Mouse (Mus musculus): Measurements from ENCODE around the gene Hexim2. TPM values are rescaled to one million over a fixed set of nuclear protein-coding genes. Genes with fewer than 3 reads are reported as not detected.

Hexim2 gene
- polyA plus RNA-seq, 1 experiment from 2014 or later = 8.3 TPM

DNA sequence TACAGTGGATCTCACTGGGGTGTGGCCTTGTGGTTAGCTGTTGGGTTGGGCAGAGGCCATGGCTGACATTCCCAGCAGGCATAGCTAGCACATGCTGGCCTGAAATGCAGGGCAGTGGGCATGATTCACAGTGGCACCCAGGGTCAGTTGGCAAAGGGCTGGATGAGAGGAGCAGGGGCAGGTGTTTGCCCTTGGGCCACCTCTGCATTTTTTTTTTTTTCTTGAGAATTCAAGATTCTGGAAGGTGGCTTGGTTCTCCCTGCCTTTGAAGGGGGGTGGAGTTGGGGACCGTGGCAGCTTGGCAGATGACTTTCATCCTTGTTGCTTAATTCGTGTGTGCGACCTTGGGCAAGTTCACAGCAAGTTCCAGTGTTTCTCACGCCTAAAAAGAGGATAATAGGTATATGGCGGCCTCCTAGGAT is 42.2 kb downstream of the Hexim2 start:
- Histone ChIP-seq H3K4me2 (ENCODE audit: low read depth, low read length) (no peak overlapping the region), H3K4me3 (ENCODE audit: low read depth, low read length) (no peak overlapping the region), H3K36me3 (replicated peaks; ENCODE audit: control insufficient read depth, insufficient read depth, low read depth, low read length) (no peaks in the 10 kb centered on the region), H3K27me3 (ENCODE audit: control insufficient read depth, insufficient read depth, low read length) (peaks cover 34% of the 10 kb centered on the region), H3K27ac (replicated peaks; ENCODE audit: low read depth, low read length) (no peak overlapping the region), H3K9ac (replicated peaks; ENCODE audit: low read length) (no peak overlapping the region), H3K4me1 (ENCODE audit: control insufficient read depth, insufficient read depth, low read length) (peaks cover 4% of the 10 kb centered on the region; the same call in 1 of the 2 replicates), H3K9me3 (replicated peaks; ENCODE audit: control insufficient read depth, low read length) (no peaks in the 10 kb centered on the region)
- DNase-seq (ENCODE audit: low spot score) = no peak
- no peak for ATAC-seq (replicated peaks; ENCODE audit: insufficient number of reproducible peaks, low FRiP score, low TSS enrichment, low read depth)
- 79% methylated on average over 5 of the region's 5 CpGs for WGBS

DNA sequence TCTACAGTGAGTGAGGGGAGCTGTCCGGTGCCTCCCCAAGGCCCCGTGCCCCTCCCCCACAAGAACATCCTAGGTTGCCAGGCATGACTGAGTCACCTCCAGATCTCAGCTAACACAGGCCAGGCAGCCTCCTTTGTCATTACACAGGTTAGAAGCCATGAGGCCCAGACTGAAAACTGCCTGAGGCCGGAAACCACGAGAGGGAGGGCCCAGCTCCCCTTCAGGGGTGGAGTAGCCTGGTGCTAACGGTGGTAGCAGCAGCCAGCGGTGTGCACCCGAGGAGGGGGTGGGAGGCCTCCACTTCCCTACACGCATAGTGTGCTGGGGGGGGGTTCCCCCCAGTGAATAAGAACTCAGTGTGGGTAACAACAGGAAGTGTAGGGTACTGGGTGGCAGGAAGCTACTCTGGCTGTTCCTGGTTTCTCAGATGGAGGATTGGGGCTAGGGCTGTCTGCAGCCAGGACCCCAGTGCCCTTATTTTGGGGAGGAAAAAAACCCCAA is 42.7 kb downstream of the Hexim2 start:
- no peak overlapping the region for H3K9ac ChIP-seq (replicated peaks; ENCODE audit: low read length)
- peaks cover 4% of the 10 kb centered on the region; the same call in 1 of the 2 replicates for H3K4me1 ChIP-seq (ENCODE audit: control insufficient read depth, insufficient read depth, low read length)
- no peaks in the 10 kb centered on the region for H3K9me3 ChIP-seq (replicated peaks; ENCODE audit: control insufficient read depth, low read length)
- no peak overlapping the region for H3K4me2 ChIP-seq (ENCODE audit: low read depth, low read length)
- ATAC-seq (replicated peaks; ENCODE audit: insufficient number of reproducible peaks, low FRiP score, low TSS enrichment, low read depth) (no peak), DNase-seq (ENCODE audit: low spot score) (no peak)
- H3K4me3 ChIP-seq (ENCODE audit: low read depth, low read length) = no peak overlapping the region
- peaks cover 28% of the 10 kb centered on the region for H3K27me3 ChIP-seq (ENCODE audit: control insufficient read depth, insufficient read depth, low read length)
- H3K36me3 ChIP-seq (replicated peaks; ENCODE audit: control insufficient read depth, insufficient read depth, low read depth, low read length) = no peaks in the 10 kb centered on the region
- no peak overlapping the region for H3K27ac ChIP-seq (replicated peaks; ENCODE audit: low read depth, low read length)
- WGBS = 46% methylated on average over 8 of the region's 8 CpGs

GRCm38 (mm10) chr11:103175688-103176442 is 43.6 kb downstream of the Hexim2 start:
- DNase-seq (ENCODE audit: low spot score) (no peak), ATAC-seq (replicated peaks; ENCODE audit: insufficient number of reproducible peaks, low FRiP score, low TSS enrichment, low read depth) (no peak)
- H3K4me2 ChIP-seq (ENCODE audit: low read depth, low read length) = no peak overlapping the region
- 0 out of 2 replicates have a peak, but pooled peaks cover 2% of the 10 kb centered on the region for H3K4me1 ChIP-seq (ENCODE audit: control insufficient read depth, insufficient read depth, low read length)
- no peaks in the 10 kb centered on the region for H3K9me3 ChIP-seq (replicated peaks; ENCODE audit: control insufficient read depth, low read length)
- H3K27ac ChIP-seq (replicated peaks; ENCODE audit: low read depth, low read length) = no peak overlapping the region
- H3K27me3 ChIP-seq (ENCODE audit: control insufficient read depth, insufficient read depth, low read length) = peaks cover 19% of the 10 kb centered on the region
- WGBS = 72% methylated on average over 14 of the region's 14 CpGs
- H3K4me3 ChIP-seq (ENCODE audit: low read depth, low read length) = no peak overlapping the region
- H3K9ac ChIP-seq (replicated peaks; ENCODE audit: low read length) = no peak overlapping the region
- no peaks in the 10 kb centered on the region for H3K36me3 ChIP-seq (replicated peaks; ENCODE audit: control insufficient read depth, insufficient read depth, low read depth, low read length)

DNA sequence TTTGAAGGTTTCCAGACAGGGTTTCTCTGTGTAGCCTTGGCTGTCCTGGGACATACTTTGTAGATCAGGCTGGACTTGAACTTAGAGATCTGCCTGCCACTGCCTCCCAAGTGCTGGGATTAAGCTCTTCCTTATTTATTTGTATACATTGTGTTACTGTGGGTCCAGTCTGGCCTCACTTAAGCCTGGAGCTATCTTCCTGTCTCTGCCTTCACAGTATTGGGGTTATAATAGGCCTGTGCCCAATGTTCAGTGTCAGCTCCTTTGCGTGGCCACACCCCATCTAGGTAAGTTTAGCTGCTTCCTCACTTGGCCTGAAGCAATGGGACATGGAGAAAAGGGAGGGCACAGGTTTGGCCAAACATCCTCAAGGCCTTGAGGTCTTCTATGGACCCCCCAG is 44.3 kb downstream of the Hexim2 start:
- H3K9me3 ChIP-seq (replicated peaks; ENCODE audit: control insufficient read depth, low read length) = no peaks in the 10 kb centered on the region
- no peaks in the 10 kb centered on the region for H3K36me3 ChIP-seq (replicated peaks; ENCODE audit: control insufficient read depth, insufficient read depth, low read depth, low read length)
- WGBS = 84% methylated on average over 1 of the region's 1 CpGs
- peaks cover 13% of the 10 kb centered on the region for H3K27me3 ChIP-seq (ENCODE audit: control insufficient read depth, insufficient read depth, low read length)
- no peak overlapping the region for H3K9ac ChIP-seq (replicated peaks; ENCODE audit: low read length)
- no peak for ATAC-seq (replicated peaks; ENCODE audit: insufficient number of reproducible peaks, low FRiP score, low TSS enrichment, low read depth)
- H3K4me3 ChIP-seq (ENCODE audit: low read depth, low read length) = no peak overlapping the region
- no peak overlapping the region for H3K4me2 ChIP-seq (ENCODE audit: low read depth, low read length)
- no peak for DNase-seq (ENCODE audit: low spot score)
- no peak overlapping the region for H3K27ac ChIP-seq (replicated peaks; ENCODE audit: low read depth, low read length)
- H3K4me1 ChIP-seq (ENCODE audit: control insufficient read depth, insufficient read depth, low read length) = no peaks in the 10 kb centered on the region

DNA sequence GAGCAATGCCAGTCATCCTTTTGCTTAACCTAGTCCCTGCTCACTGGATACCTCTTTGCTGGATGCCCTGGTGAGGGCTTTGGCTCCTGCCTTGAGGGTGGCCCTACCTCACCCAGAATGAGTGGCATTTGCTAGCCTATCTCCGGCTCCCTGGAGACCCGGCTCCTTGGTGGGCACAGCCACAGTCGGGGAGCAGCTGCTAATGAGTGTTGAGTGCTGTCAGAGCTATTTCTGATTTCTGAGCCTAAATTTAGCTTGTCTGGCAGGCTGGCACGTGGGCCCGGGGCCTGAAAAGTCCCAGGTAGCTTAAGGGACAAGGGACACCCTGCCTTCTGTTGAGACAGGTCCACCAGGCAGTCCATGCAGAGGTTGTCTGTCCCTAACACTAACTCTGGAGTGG is 45.0 kb downstream of the Hexim2 start:
- Histone ChIP-seq H3K27ac (replicated peaks; ENCODE audit: low read depth, low read length) (no peak overlapping the region), H3K4me3 (ENCODE audit: low read depth, low read length) (no peak overlapping the region), H3K36me3 (replicated peaks; ENCODE audit: control insufficient read depth, insufficient read depth, low read depth, low read length) (no peaks in the 10 kb centered on the region), H3K4me2 (ENCODE audit: low read depth, low read length) (no peak overlapping the region), H3K9ac (replicated peaks; ENCODE audit: low read length) (no peak overlapping the region), H3K4me1 (ENCODE audit: control insufficient read depth, insufficient read depth, low read length) (no peaks in the 10 kb centered on the region), H3K9me3 (replicated peaks; ENCODE audit: control insufficient read depth, low read length) (no peaks in the 10 kb centered on the region), H3K27me3 (ENCODE audit: control insufficient read depth, insufficient read depth, low read length) (peaks cover 6% of the 10 kb centered on the region)
- DNase-seq (ENCODE audit: low spot score) (no peak), ATAC-seq (replicated peaks; ENCODE audit: insufficient number of reproducible peaks, low FRiP score, low TSS enrichment, low read depth) (no peak)
- 76% methylated on average over 5 of the region's 5 CpGs for WGBS

- DNase-seq (ENCODE audit: low spot score) (no peak), ATAC-seq (replicated peaks; ENCODE audit: insufficient number of reproducible peaks, low FRiP score, low TSS enrichment, low read depth) (no peak)
- Histone ChIP-seq H3K4me1 (ENCODE audit: control insufficient read depth, insufficient read depth, low read length) (no peaks in the 10 kb centered on the region), H3K27me3 (ENCODE audit: control insufficient read depth, insufficient read depth, low read length) (no peaks in the 10 kb centered on the region), H3K36me3 (replicated peaks; ENCODE audit: control insufficient read depth, insufficient read depth, low read depth, low read length) (no peaks in the 10 kb centered on the region), H3K9ac (replicated peaks; ENCODE audit: low read length) (no peak overlapping the region), H3K9me3 (replicated peaks; ENCODE audit: control insufficient read depth, low read length) (no peaks in the 10 kb centered on the region), H3K4me2 (ENCODE audit: low read depth, low read length) (no peak overlapping the region), H3K27ac (replicated peaks; ENCODE audit: low read depth, low read length) (no peak overlapping the region), H3K4me3 (ENCODE audit: low read depth, low read length) (no peak overlapping the region)
- 84% methylated on average over 15 of the region's 15 CpGs for WGBS
Observed at GRCm38 (mm10) chr11:103177815-103178485, 45.7 kb downstream of the Hexim2 start.

- no peaks in the 10 kb centered on the region for H3K36me3 ChIP-seq (replicated peaks; ENCODE audit: control insufficient read depth, insufficient read depth, low read depth, low read length)
- H3K4me2 ChIP-seq (ENCODE audit: low read depth, low read length) = no peak overlapping the region
- no peak overlapping the region for H3K9ac ChIP-seq (replicated peaks; ENCODE audit: low read length)
- 84% methylated on average over 8 of the region's 8 CpGs for WGBS
- ATAC-seq (replicated peaks; ENCODE audit: insufficient number of reproducible peaks, low FRiP score, low TSS enrichment, low read depth) (no peak), DNase-seq (ENCODE audit: low spot score) (no peak)
- H3K9me3 ChIP-seq (replicated peaks; ENCODE audit: control insufficient read depth, low read length) = no peaks in the 10 kb centered on the region
- no peak overlapping the region for H3K4me3 ChIP-seq (ENCODE audit: low read depth, low read length)
- H3K27me3 ChIP-seq (ENCODE audit: control insufficient read depth, insufficient read depth, low read length) = no peaks in the 10 kb centered on the region
- no peak overlapping the region for H3K27ac ChIP-seq (replicated peaks; ENCODE audit: low read depth, low read length)
- H3K4me1 ChIP-seq (ENCODE audit: control insufficient read depth, insufficient read depth, low read length) = no peaks in the 10 kb centered on the region
Observed at GRCm38 (mm10) chr11:103178748-103179147, 46.5 kb downstream of the Hexim2 start.

GRCm38 (mm10) chr11:103180426-103180825 is 48.2 kb downstream of the Hexim2 start:
- Histone ChIP-seq H3K36me3 (replicated peaks; ENCODE audit: control insufficient read depth, insufficient read depth, low read depth, low read length) (no peaks in the 10 kb centered on the region), H3K9me3 (replicated peaks; ENCODE audit: control insufficient read depth, low read length) (no peaks in the 10 kb centered on the region), H3K4me3 (ENCODE audit: low read depth, low read length) (no peak overlapping the region), H3K4me1 (ENCODE audit: control insufficient read depth, insufficient read depth, low read length) (no peaks in the 10 kb centered on the region), H3K27me3 (ENCODE audit: control insufficient read depth, insufficient read depth, low read length) (no peaks in the 10 kb centered on the region), H3K9ac (replicated peaks; ENCODE audit: low read length) (no peak overlapping the region), H3K27ac (replicated peaks; ENCODE audit: low read depth, low read length) (no peak overlapping the region), H3K4me2 (ENCODE audit: low read depth, low read length) (no peak overlapping the region)
- 72% methylated on average over 1 of the region's 1 CpGs for WGBS
- DNase-seq (ENCODE audit: low spot score) = no peak
- no peak for ATAC-seq (replicated peaks; ENCODE audit: insufficient number of reproducible peaks, low FRiP score, low TSS enrichment, low read depth)
